Mouse (Mus musculus): ENCODE results near the gene Usp19.

Usp19 gene

DNA sequence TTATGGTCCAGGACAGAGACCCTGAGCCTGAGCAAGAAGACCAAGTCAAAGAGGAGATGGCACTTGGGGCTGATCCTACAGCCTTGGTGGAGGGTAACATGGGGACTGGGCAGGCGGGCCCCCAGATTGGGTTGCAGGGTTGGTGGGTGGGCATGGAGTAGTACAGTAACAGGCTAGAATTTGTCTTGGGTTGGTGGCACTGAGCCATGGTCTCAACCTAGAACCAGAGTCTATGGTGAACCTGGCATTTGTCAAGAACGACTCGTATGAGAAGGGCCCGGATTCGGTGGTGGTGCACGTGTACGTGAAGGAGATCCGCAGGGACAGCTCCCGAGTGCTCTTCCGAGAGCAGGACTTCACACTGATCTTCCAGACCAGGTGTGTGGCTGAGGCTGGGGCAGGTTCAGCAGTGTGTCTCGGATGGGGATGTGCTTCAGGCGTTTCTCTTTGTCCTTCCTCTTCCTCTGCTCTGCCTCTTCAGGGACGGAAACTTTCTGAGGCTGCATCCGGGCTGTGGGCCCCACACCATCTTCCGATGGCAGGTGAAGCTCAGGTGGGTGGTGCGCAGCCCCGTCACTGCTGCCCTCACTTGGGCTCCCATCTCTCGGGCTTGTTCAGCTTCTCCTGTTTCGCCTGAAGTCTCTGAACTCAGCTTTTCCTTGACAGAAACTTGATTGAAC, 3.9 kb downstream of the Usp19 start:
- DNase-seq (ENCODE audit: extremely low read depth, low read depth, low spot score), result no peak

DNA sequence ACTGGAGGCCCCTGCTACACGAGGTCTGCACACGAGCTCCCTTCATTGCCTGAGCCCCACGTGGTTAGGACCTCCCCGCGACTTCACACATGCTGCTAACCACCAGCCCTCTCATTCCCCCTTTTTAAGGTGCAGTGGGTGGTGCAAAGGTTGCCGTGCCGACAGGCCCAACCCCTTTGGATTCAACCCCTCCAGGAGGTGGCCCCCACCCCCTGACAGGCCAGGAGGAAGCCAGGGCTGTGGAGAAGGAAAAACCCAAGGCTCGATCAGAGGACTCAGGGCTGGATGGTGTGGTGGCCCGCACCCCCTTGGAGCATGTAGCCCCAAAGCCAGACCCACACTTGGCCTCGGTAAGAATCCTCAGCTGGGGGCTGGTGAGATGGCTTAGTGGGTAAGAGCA, 4.5 kb downstream of the Usp19 start:
- no peak for DNase-seq (ENCODE audit: extremely low read depth, low read depth, low spot score)

DNA sequence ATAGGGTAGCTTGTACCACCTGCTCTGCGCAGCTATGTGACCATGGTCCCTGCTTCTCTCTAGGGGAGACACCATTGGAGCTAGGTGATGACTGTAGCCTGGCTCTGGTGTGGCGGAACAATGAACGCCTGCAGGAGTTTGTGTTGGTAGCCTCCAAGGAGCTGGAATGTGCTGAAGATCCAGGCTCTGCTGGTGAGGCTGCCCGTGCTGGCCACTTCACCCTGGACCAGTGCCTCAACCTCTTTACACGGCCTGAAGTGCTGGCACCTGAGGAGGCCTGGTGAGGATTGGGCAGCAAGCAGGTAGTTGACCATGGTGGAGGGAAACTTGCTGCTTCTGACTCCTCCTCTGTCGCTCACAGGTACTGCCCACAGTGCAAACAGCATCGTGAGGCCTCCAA, 8.8 kb downstream of the Usp19 start:
- DNase-seq (ENCODE audit: extremely low read depth, low read depth, low spot score), result no peak

DNA sequence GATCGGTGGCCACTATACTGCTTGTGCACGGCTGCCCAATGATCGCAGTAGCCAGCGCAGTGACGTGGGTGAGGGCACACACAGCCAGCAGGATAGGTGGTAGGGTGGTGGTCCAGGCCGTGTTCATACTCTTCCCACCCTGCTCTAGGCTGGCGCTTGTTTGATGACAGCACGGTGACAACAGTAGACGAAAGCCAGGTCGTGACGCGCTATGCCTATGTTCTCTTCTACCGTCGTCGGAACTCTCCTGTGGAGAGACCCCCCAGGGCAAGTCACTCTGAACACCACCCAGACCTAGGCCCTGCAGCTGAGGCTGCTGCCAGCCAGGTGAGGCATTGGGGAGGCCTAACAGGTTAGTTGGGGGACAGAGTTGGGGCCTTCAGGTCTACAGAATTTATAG, 9.5 kb downstream of the Usp19 start:
- no peak for DNase-seq (ENCODE audit: extremely low read depth, low read depth, low spot score)

DNA sequence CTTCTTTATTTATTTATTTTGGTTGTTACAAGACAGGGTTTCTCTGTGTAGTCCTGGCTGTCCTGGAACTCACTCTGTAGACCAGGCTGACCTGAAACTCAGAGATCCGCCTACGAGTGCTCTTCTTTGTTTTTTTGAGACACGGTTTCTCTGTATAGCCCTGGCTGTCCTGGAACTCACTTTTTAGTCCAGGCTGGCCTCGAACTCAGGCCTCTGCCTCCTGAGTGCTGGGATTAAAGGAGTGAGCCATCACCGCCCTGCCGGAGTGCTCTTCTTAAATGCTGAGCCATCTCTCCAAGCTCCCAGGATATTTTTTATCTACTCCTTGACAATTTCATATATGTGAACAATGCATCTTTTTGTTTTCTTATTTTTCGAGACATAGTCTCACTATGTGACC, 16.5 kb downstream of the Usp19 start:
- DNase-seq (ENCODE audit: extremely low read depth, low read depth, low spot score), result no peak

DNA sequence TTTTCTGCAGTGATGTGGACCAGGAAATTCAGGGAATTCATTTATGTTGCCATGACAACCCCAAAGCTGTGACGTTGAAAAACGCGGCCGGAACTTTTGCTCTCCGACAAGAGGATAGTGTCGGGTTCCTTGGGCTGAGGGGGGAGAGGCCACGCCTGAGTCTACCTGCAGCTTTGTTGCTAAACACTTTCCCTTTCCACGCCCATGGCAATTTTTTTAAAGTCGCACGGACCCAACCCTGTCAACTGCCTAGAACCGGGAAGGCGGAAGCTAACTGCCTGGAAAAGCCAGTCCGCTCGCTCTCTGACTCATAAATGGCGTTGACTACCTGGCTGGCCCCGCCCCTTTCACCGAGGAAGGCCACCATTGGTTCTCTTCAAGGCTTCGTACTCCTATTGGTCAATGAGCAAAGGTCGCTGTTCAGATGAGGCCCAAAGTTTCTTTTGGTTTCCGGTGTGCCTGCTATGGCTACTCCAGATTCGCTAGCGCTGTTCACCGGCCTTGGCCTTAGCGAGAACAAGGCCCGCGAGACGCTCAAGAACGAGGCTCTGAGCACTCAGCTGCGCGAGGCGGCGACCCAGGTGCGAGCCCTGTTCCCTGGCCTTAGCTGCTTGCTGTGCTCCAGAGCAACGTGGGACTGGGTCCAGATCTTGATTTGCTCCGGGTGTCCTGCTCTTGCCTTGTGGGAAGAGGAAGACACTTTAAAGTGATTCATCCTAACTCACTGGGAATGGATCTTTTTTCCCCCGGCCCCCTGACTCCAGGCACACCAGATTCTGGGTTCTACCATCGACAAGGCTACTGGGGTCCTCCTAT, 17.4 kb downstream of the Usp19 start, which contains the start of gene Qars:
Gene Qars (plus strand): TSS at position 88 of the 816 bp plus-strand sequence.
- peak; percentile 84 for DNase-seq (ENCODE audit: extremely low read depth, low read depth, low spot score)

DNA sequence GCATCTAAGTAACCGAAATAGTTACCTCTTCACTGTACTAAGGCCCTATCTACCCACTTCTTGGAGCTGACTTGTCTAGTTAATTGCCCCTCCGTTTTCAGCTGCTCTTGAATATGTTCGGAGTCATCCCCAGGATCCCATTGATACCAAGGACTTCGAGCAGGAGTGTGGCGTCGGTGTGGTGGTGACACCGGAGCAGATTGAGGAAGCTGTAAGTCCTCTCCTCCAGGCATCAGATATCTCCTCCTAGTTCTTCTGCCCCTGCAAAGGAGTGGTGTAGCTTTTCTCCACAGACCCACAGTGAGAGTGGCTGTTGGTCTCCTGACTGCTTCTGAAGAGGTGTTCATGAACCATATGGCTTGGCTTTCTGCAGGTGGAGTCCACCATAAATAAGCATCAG, 18.4 kb downstream of the Usp19 start:
- no peak for DNase-seq (ENCODE audit: extremely low read depth, low read depth, low spot score)

DNA sequence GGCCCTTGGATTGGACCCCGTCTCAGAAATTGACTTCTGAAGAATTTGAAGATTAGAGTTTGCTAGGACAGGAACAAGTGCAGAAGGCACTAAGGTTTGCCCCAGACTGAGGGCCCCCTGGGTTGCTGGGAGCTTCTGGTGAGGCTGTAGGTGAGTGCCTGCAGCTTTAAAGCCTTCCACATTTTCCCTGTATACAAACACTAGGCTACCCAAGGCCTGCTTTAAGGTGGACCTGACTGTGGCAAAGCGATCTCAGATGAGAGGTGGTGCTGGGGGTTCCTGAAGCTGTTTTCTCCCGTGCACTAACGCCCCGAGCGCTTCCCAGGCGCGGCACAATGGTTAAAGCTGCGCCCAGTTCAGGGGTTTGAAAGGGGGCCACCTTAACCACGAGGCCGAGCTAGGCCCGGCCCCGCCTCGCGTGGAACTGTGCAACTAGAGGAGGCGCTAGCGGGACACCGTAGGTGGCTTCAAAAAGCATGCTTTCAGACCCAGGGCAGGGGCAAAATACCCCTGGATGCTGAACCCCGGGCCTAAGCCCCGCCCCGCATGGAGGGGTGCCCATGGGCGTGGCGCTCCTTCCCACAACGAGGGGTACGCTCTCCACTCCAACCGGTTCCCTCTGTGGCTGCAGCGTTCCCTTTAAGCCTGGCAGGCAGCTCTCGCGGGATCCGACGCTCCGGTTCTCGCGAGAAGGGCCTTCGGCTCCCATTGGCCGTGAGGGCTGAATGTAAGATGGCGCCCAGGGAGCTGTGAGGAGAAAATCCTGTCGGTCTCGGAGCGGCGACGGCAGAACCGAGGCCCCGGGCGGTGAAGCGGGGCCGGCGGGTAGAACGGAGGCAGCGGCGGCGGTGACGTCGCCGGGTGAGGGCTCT, 26.2 kb downstream of the Usp19 start, which contains the start of gene Qrich1:
Gene Qrich1 (plus strand): TSS at position 427 of the 872 bp plus-strand sequence.
- DNase-seq (ENCODE audit: extremely low read depth, low read depth, low spot score), result peak; percentile 52

DNA sequence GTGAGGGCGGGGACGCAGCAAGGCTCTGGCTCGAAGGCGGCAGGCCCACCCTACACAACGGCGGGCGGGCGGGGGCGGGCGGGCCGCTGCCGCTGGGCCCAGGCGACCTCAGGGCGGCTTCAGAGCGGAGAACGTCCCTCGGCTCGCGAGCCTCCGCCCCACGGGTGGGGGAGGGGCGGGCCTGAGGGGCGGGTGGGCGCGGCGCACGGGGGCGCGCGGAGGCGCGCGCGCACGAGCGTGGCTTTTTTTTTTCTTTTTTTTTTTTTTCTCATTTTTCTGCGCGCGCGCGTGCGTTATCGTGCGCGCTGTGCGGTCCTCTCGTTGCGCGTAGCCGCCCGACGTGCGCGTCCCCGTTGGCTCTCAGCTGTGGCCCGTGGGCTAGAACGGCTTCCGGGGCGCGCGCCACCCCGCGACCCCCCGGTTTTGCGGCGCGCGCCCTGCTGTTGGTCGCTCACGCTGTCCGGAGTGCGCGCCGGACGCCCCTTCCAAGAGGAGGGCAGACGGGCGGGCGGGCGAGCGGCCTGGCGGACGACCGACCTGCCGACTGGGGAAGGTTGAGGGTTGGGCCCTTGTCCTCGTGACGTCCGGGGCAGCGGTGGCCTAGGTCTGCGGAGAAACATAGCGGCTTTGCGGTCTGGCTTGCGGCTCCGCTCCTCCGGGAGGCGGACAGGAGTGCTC, 27.0 kb downstream of the Usp19 start:
- no peak for DNase-seq (ENCODE audit: extremely low read depth, low read depth, low spot score)

DNA sequence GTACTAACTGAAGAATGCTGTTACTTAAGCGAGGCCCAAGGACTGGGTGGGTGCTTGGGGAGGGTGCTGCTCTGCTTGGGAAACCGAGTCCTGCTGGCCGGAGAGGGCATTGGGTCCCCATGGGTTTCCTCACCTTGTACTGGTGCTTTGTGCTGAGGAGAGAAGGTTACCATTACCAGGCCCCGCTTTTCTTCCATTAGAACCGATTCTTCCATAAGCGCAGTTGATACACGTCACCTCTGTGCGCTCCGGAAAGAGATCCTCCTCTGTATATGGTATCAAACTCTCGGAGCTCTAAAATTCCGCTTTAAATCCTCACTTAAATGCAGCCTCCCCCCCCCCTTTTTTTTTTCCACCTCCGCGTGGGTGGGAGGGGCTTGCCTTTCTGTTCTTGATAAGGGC, 27.5 kb downstream of the Usp19 start:
- no peak for DNase-seq (ENCODE audit: extremely low read depth, low read depth, low spot score)

DNA sequence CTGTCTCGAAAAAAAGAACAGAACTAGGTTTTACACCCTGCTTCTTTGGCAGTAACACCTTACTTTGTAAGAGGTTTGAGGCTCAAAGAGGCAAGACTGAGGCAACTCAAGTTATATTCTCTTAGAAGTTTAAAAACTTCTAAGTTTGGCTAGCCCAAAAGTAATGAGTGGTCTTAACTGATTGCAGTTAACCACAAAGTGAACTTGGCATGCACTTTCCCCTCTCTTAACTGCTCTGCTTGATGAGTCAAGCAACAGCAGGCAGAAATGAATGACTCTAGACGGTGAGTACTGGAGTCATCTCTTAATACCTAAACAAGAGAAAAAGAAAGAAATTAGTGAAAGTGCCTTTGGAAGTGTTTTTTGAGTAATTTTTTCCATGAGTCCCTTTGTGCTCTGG, 31.2 kb downstream of the Usp19 start:
- DNase-seq (ENCODE audit: extremely low read depth, low read depth, low spot score), result no peak

DNA sequence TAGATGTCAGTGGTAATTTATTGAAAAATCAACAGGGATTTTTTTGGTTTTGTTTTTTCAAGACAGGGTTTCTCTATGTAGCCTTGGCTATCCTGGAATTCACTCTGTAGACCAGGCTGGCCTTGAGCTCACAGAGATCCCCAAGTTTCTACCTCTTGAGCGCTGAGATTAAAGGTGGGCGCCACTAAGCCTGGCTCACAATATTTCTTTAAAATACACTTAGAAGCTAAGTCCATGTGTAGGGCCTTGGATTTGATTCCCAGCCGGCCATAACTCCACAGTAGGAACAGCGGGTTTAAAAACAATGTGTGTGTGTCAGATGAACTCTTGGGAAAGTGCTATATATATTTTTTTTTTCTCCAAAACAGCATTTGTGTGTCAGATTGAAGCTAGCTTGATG, 32.9 kb downstream of the Usp19 start:
- DNase-seq (ENCODE audit: extremely low read depth, low read depth, low spot score), result no peak

DNA sequence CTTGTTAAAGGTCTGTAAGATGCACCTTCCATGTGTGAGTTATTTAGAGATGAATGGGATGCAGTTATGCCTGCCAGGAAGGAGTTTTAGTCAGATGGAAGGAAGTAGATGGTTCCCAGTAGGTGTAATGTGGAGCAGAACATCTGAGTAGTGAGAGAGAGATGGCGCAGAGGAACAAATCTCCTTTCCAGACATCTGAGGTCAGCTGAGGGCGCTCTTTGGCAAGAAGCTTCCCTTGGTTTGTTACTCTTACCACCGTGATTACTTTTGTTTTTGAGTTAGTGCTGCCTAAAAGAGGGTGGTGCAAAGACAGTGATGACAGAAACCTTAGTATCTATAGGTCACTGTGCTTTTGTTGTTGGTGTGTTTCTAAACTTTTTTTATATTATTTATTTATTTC, 35.0 kb downstream of the Usp19 start:
- no peak for DNase-seq (ENCODE audit: extremely low read depth, low read depth, low spot score)

DNA sequence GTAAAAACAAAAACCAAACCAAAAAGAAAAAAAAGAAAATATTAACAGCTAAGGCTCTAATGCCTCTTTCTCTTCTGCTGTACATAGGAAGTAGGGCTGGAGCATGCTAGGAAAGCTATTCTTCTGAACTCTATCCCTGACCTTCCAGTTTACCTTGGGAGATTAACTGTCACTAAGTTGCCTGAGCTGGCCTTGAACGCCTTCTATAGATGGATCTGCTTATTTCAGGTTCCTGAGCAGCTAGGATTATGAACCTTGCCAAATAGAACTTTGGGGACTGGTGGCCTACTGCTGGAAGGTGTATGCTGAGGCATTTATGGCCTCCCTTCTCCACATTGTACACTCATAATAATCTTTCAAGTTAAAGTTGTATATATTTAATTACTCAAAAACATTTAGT, 40.6 kb downstream of the Usp19 start:
- no peak for DNase-seq (ENCODE audit: extremely low read depth, low read depth, low spot score)

DNA sequence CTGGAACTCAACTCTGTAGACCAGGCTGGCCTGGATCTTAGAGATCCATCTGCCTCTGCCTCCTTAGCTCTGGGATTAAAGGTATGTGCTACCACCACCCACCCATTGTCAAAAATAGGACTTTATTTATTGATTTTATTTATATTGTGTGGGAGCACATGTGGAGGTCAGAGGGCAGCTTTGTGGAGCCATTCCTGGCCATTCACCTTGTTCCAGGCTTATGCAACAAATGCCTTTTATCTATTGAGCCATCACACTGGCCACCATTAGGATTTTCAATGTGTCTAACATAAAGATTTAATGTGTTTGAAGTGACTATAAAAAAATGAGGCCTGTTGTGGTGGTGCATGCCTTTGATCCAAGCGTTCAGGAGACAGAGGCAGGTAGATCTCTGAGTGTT, 41.1 kb downstream of the Usp19 start:
- DNase-seq (ENCODE audit: extremely low read depth, low read depth, low spot score), result no peak

DNA sequence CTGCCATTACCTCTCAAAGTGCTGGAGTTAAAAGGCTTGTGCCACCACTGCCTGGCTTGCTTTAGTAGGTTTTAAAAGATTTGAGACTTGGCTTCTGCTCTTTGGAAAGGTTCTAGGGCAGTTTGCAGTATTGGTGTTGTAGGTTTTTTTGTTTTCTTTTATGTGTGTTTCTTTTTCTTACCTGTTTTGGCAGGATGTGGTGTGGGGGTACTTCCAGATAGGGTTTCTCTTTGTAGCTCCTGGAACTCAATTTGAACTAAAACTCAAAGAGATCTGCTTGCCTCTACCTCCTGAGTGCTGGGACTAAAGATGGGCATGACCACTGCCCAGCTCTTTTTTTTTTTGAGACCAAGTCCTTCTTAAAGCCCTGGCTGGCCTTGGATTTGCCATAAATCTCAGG, 50.4 kb downstream of the Usp19 start:
- DNase-seq (ENCODE audit: extremely low read depth, low read depth, low spot score), result no peak

DNA sequence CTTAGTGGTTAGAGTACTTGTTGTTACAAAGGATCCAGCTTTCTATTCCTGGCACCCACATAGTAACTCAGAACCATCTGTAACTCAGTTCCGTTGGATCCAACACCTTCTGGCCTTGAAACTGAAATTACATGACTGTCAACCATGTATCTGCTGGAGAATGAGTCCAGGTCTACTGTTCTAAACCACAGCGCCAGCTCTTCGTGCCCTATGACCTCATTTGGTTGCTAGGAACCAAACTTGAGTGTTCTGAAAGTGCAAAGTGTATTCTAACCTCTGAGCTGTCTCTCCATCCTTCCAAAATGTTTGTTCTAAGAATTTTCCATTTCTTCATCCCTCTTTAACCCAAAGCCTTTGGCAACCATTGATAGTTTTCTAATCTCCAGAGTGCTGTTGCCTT, 55.6 kb downstream of the Usp19 start:
- DNase-seq (ENCODE audit: extremely low read depth, low read depth, low spot score), result no peak

DNA sequence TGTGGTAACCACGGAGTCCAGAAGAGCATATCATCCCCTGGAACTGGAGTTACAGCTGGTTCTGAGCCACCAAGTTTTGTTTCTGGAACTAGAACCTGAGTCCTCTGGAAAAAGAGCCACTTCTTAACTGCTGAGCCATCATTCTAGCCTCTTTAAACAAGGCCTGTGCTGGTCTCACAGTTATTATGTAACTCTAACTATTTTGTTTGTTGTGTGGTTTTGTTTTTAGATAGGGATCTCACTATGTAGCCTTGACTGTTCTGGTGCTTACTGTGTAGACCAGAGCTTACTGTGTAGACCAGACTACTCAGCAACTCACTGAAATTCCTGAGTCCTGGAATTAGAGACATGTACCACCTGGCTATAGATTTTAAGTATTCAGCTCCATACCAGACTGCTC, 56.5 kb downstream of the Usp19 start:
- DNase-seq (ENCODE audit: extremely low read depth, low read depth, low spot score), result no peak

Data from fat pad, adult 2 months (tissue).